Mouse (Mus musculus): ENCODE data around the gene Gm47791.

Gm47791 gene

DNA sequence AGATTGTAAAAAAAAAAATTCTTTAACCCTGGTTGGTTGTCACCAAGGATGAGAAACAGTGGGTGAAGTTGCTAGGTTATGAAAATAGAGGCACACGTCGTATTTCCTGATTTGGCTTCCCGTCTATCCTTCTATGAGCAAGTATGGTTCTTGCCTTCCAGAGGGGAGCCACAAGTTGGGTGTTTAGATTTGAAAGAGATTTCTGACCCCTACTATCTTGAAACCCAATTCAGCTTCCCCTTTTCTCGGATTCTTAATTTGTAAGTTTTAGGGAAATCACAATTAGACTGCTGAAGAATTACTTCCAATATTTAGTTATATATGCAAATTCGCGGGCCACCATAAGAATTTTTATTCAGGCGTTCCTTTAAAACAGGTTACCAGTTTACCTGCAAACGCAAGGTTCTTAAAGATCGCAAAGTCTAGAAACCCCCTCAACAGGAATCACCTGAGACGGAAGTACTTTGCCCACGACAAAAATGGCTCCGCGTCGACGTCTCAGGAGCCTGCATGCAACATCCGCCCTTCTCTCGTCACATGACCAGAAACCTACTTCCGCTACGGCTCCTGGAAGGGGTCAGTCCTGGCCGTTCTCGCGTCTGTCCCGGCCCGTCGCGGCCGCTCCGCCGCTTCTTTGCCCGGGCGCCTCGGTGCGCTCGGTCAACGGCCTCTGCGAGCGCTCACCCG is 46.6 kb downstream of the Gm47791 start, which contains the start of gene Mff:
Gene Mff, plus strand, starts transcription at position 552 of the 687 bp plus-strand sequence.
- peak; percentile 89 to 90 for DNase-seq (ENCODE audit: low spot score in 2 of 2)

Data from right cerebral cortex, postnatal 36 days (tissue).